Mouse (Mus musculus) bone marrow, adult 2 months (tissue): ENCODE results near the gene Mcm10.

Experiments
- CTCF ChIP-seq: fragments of 200-500 bp; IDR thresholded peaks from 2 replicates; pipeline ENCODE4 v1.5.1; 2011; ENCODE audit warnings: low read length, control low read depth; ENCODE audit not compliant: control insufficient read depth, insufficient read depth
- POLR2A ChIP-seq: fragments of 200-500 bp; IDR thresholded peaks from 2 replicates; pipeline ENCODE4 v1.6.1; 2011; ENCODE audit warnings: low read depth, mild to moderate bottlenecking, control low read depth, low read length, borderline replicate concordance; ENCODE audit not compliant: control insufficient read depth

- TF ChIP-seq CTCF, result no peak
- no peak for TF ChIP-seq POLR2A
These were observed 29.3 kb upstream of the Mcm10 start for GRCm38 (mm10) chr2:5041854-5042253.
